Mouse (Mus musculus) liver, postnatal 0 days (tissue): ENCODE measurements around the gene I0C0044D17Rik. TPM values are rescaled to one million over a fixed set of nuclear protein-coding genes. Genes with fewer than 3 reads are reported as not detected.
"Not testable (repeated sequence)": the region's sequence is repeated elsewhere in the genome, so short reads cannot be mapped to it uniquely, and the experiment has no call there.

Experiments
- ATAC-seq: fragments of 200-750 bp; cut with Nextera tagmentation; 2 replicates; pipeline ENCODE4 v1.8.0; 2017; ENCODE audit warnings: mild to moderate bottlenecking, moderate library complexity
- DNase-seq: peaks from one replicate; pipeline ENCODE4 v3.0.0-alpha.2; 2016
- H3K27ac ChIP-seq: fragments of 300-500 bp; sonication (generic); 2 replicates; pipeline ENCODE4 v1.5.1; 2014; ENCODE audit warnings: antibody characterized with exemption, moderate library complexity, mild to moderate bottlenecking, low read depth
- H3K27me3 ChIP-seq: fragments of 300-500 bp; sonication (generic); 2 replicates; pipeline ENCODE4 v1.6.1; 2014; ENCODE audit warnings: low read length, control low read depth, mixed read lengths; ENCODE audit not compliant: insufficient read depth
- H3K36me3 ChIP-seq: fragments of 300-500 bp; sonication (generic); replicated peaks from 2 replicates; pipeline ENCODE4 v1.6.1; 2014; ENCODE audit warnings: mild to moderate bottlenecking, control low read depth, low read length, moderate library complexity, mixed read lengths; ENCODE audit not compliant: insufficient read depth
- H3K4me1 ChIP-seq: fragments of 300-500 bp; sonication (generic); 2 replicates; pipeline ENCODE4 v1.6.1; 2014; ENCODE audit warnings: antibody characterized with exemption, mild to moderate bottlenecking, control low read depth; ENCODE audit not compliant: insufficient read depth
- H3K4me2 ChIP-seq: fragments of 300-500 bp; sonication (generic); 2 replicates; pipeline ENCODE4 v1.6.1; 2014; ENCODE audit warnings: low read depth, mild to moderate bottlenecking, low read length, moderate library complexity, mixed read lengths
- H3K4me3 ChIP-seq: fragments of 300-500 bp; sonication (generic); 2 replicates; pipeline ENCODE4 v1.5.1; 2014; ENCODE audit warnings: low read depth, low read length
- H3K9ac ChIP-seq: fragments of 300-500 bp; sonication (generic); replicated peaks from 2 replicates; pipeline ENCODE4 v1.6.1; 2014; ENCODE audit warnings: mild to moderate bottlenecking, moderate library complexity
- H3K9me3 ChIP-seq: fragments of 300-500 bp; sonication (generic); 2 replicates; pipeline ENCODE4 v1.6.1; 2016; ENCODE audit warnings: mild to moderate bottlenecking, control low read depth, low read length, mixed read lengths
- CTCF ChIP-seq: sonication (generic); IDR thresholded peaks from 2 replicates; pipeline ENCODE4 v1.5.1; 2016; ENCODE audit warnings: antibody characterized with exemption, low read depth
- EP300 ChIP-seq: IDR thresholded peaks from 2 replicates; pipeline ENCODE4 v1.6.1; 2016; ENCODE audit warnings: antibody characterized with exemption, low read depth, mild to moderate bottlenecking
- WGBS: fragments of 180-500 bp; shearing (Covaris S2); extraction: QIAGEN DNeasy Blood & Tissue Kit; methylation state at CpG from one replicate; pipeline ENCODE4 v1.1.7; 2014; ENCODE audit not compliant: insufficient replicate concordance; 5-methylcytosine and 5-hydroxymethylcytosine counted together
- polyA plus RNA-seq: library from polyadenylated mRNA; unstranded; fragments of >200 nt; fragmentation: Nextera tagmentation; extraction: Ambion mirVana; gene quantifications from 2 replicates; pipeline ENCODE4 v1.2.1, GENCODE M21; 2015

Gene I0C0044D17Rik
- polyA plus RNA-seq, 1 experiment from 2014 or later: not detected

DNA sequence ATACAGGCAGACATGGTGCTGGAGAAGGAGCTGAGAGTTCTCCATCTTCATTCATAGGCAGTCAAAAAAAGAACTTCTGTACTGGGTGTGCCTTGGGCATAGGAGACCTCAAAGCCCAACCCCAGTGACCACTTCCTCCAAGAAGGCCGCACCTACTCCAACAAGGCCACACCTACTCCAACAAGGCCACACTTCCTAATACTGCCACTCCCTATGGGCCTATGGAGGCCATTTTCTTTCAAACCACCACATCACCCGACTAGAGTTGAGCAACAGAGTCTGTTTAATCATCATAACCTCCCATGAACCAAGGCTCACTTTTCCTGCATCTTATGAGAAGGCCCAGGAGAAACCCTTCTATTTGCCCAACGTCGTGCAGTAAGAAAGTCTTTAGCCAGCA lies 21.6 kb upstream of the I0C0044D17Rik start:
- H3K9me3 ChIP-seq: no peaks in the 10 kb centered on the region
- H3K27me3 ChIP-seq: no peaks in the 10 kb centered on the region
- WGBS: 77% methylated on average over 4 of the region's 4 CpGs
- H3K36me3 ChIP-seq: no peaks in the 10 kb centered on the region
- TF ChIP-seq CTCF (no peak), EP300 (no peak)
- H3K4me3 ChIP-seq: no peak overlapping the region
- no peak for ATAC-seq
- no peak overlapping the region for H3K9ac ChIP-seq
- H3K4me2 ChIP-seq: no peak overlapping the region
- no peak overlapping the region for H3K27ac ChIP-seq
- no peak for DNase-seq
- no peaks in the 10 kb centered on the region for H3K4me1 ChIP-seq

DNA sequence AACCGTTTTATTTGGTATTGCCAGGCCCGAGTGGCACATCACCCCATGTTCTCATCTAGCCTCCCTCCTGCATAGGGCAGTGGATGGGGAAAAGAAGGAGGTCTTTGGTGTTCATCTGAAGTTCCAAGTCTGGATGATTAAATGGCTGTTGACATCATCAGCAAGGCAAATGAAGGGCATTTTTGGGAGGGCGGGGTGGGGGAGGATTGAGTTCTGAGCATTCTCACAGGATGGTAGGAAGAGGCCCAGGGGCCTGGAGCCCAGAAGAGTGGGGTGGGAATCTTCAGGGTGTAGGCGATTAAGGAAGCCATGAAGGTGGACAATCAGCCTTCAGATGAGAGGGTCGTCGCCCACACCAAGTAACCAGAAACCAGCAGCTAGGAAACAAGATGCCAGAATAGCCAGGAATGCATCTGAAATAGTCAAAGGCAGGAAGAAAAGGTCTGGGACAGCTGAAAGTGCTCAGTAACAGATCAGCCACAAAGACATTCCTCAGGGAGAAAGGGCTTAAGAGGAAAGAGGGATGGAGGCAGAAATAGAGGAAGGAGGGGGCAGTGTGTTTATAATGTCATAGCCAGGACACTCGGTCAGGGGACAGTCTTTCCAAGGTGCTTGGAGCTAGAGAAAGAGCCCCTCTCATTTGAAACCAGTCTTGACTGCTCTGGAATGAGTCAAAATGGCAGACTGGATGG lies 20.4 kb upstream of the I0C0044D17Rik start:
- H3K4me1 ChIP-seq: no peaks in the 10 kb centered on the region
- no peak overlapping the region for H3K27ac ChIP-seq
- H3K27me3 ChIP-seq: no peaks in the 10 kb centered on the region
- no peak overlapping the region for H3K4me2 ChIP-seq
- H3K4me3 ChIP-seq: no peak overlapping the region
- H3K9ac ChIP-seq: no peak overlapping the region
- DNase-seq (no peak), ATAC-seq (no peak)
- WGBS: 68% methylated on average over 7 of the region's 7 CpGs
- no peaks in the 10 kb centered on the region for H3K36me3 ChIP-seq
- no peaks in the 10 kb centered on the region for H3K9me3 ChIP-seq
- no peak for TF ChIP-seq EP300
- TF ChIP-seq CTCF: no peak

DNA sequence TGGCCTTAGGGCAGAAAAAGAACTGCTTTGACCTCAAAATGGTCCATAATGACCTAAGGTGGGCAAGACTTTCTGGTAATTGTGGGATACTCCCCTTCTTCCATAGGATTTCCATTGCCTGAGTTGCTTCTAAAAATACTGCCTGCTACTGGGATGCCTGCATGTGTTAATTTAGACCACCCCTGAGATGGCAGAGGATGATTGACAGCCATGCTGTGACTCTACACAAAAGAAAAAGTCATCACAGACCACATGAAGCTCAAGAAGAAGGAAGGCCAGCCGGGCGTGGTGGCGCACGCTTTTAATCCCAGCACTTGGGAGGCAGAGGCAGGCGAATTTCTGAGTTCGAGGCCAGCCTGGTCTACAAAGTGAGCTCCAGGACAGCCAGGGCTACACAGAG lies 17.6 kb upstream of the I0C0044D17Rik start:
- not testable (repeated sequence) for ATAC-seq, H3K4me3 ChIP-seq

DNA sequence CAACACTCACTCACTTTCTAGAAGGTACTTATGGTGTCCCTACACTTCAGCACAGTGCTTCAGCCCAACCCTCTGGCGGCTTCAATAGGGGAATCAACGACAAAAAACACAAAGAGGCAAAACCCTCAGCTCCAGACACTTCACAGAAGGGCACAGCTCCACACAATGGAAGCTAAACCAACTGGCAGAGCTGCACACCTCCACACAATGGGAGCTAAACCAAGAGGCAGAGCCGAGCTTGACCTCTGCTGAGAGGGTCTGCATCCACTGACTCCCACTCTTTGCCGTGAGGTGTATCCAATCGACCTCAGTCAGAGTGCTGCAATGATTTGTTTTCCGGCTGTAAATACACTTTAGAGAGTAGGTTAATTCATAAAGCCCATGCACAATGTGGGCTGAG lies 16.9 kb upstream of the I0C0044D17Rik start:
- no peak overlapping the region for H3K4me3 ChIP-seq
- no peak for ATAC-seq

More for the DNA sequence above, 17.6 kb upstream of the I0C0044D17Rik start:
- WGBS: 89% methylated on average over 6 of the region's 6 CpGs
- not testable (repeated sequence) for H3K27me3 ChIP-seq, H3K4me1 ChIP-seq, H3K9me3 ChIP-seq, H3K27ac ChIP-seq, H3K4me2 ChIP-seq, H3K9ac ChIP-seq, DNase-seq, H3K36me3 ChIP-seq

DNA sequence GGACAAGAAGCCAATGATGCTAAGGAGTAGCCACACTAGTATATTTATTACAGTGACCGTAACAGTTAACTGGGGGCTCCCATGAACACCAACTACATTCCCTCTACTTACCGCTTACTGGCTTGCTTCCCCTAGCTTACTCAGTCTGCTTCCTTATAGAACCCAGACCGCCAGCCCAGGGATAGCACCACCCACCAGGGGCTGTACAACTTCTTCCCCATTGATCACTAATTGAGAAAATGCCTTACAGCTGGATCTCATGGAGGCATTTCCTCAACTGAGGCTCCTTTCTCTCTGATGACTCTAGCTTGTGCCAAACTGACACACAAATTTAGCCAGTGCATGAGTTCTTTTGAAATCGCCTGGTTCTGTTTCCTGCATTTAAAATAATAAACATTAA lies 15.3 kb upstream of the I0C0044D17Rik start:
- ATAC-seq (no peak), DNase-seq (no peak)
- Histone ChIP-seq H3K9me3 (no peaks in the 10 kb centered on the region), H3K4me3 (no peak overlapping the region), H3K27me3 (no peaks in the 10 kb centered on the region), H3K27ac (no peak overlapping the region), H3K4me2 (no peak overlapping the region), H3K4me1 (no peaks in the 10 kb centered on the region), H3K36me3 (no peaks in the 10 kb centered on the region), H3K9ac (no peak overlapping the region)
- TF ChIP-seq CTCF: no peak
- no peak for TF ChIP-seq EP300
- WGBS: 81% methylated on average over 4 of the region's 4 CpGs

More for the DNA sequence above, 16.9 kb upstream of the I0C0044D17Rik start:
- H3K4me1 ChIP-seq: no peaks in the 10 kb centered on the region
- H3K27ac ChIP-seq: no peak overlapping the region
- TF ChIP-seq CTCF: no peak
- TF ChIP-seq EP300: no peak
- no peak for DNase-seq
- no peak overlapping the region for H3K9ac ChIP-seq
- no peaks in the 10 kb centered on the region for H3K27me3 ChIP-seq
- H3K4me2 ChIP-seq: no peak overlapping the region
- H3K36me3 ChIP-seq: no peaks in the 10 kb centered on the region
- no peaks in the 10 kb centered on the region for H3K9me3 ChIP-seq
- 66% methylated on average over 6 of the region's 6 CpGs for whole genome bisulfite sequencing

DNA sequence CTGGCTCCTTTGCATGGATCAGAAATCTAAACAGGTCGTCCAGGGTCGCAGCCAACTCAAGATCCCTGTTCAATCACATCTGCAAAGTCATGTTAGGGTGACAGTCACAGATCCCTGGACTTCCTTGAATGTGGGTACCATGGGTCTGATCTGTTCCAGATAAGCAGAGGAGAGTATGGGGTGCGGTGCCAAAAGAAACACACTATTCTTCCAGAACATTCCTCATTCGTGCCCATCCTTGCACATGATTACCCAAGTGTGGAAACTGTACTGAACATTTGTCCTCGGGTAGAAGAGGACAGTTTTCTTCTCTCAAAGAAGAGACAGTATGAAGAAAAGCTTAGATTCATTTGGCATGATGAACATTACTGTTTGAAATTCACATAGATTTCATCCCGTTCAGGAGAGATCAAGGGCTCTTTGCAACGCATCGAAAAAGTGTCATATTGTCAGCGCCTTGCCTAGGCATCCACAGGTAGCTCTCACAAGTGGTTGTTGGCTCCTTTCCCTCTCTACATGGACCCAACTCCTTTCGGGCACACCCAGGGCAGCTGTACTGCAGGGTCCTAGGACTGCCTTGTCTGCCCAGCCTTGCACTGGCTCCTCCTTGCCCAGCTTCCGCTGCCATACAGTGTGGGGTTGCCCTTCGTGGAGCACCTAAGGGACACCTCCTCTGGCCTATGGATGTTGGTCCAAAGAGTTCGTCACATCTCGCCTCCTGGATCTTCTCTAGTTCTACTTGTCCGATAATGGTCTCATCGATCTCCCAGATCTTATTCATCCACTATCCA lies 14.3 kb upstream of the I0C0044D17Rik start:
- Histone ChIP-seq H3K9ac (no peak overlapping the region), H3K9me3 (no peaks in the 10 kb centered on the region), H3K27ac (no peak overlapping the region), H3K4me1 (no peaks in the 10 kb centered on the region), H3K27me3 (no peaks in the 10 kb centered on the region), H3K4me3 (no peak overlapping the region), H3K36me3 (no peaks in the 10 kb centered on the region), H3K4me2 (no peak overlapping the region)
- no peak for DNase-seq
- WGBS: 83% methylated on average over 16 of the region's 16 CpGs
- TF ChIP-seq EP300 (no peak), CTCF (no peak)
- no peak for ATAC-seq
